Mouse (Mus musculus) olfactory bulb, adult 2 months (tissue): ENCODE data around the gene Tmem245. TPM values are rescaled to one million over a fixed set of nuclear protein-coding genes. Genes with fewer than 3 reads are reported as not detected.

ENCODE experiments used
- H3K27ac ChIP-seq: fragments of 200-500 bp; 2 replicates; pipeline ENCODE4 v1.5.1; 2012; ENCODE audit warnings: low read depth, low read length; ENCODE audit not compliant: insufficient read depth
- H3K4me1 ChIP-seq: fragments of 200-500 bp; 2 replicates; pipeline ENCODE4 v1.6.1; 2012; ENCODE audit warnings: low read length; ENCODE audit not compliant: control insufficient read depth, insufficient read depth
- H3K4me3 ChIP-seq: fragments of 200-500 bp; 2 replicates; pipeline ENCODE4 v1.5.1; 2012; ENCODE audit warnings: mild to moderate bottlenecking, low read depth, low read length, moderate library complexity; ENCODE audit not compliant: insufficient read depth
- CTCF ChIP-seq: fragments of 200-500 bp; IDR thresholded peaks from 2 replicates; pipeline ENCODE4 v1.5.1; 2012; ENCODE audit warnings: low read depth, mild to moderate bottlenecking, low read length, moderate library complexity; ENCODE audit not compliant: insufficient read depth
- POLR2A ChIP-seq: fragments of 200-500 bp; IDR thresholded peaks from 2 replicates; pipeline ENCODE4 v1.6.1; 2012; ENCODE audit warnings: mild to moderate bottlenecking, low read depth, low read length, moderate library complexity; ENCODE audit not compliant: insufficient read depth
- WGBS: fragments of 180-500 bp; shearing (Covaris S2); methylation state at CpG from one replicate; pipeline ENCODE4 v1.1.7; 2018; 5-methylcytosine and 5-hydroxymethylcytosine counted together
- polyA plus RNA-seq: library from polyadenylated mRNA; stranded (reverse); fragments of >200 nt; gene quantifications from 2 replicates; pipeline ENCODE4 v1.2.4, GENCODE M21; 2012; ENCODE audit warnings: low replicate concordance; ENCODE audit not compliant: missing spikeins, insufficient read depth, insufficient read length

Tmem245 gene
- polyA plus RNA-seq, 1 experiment: not detected

DNA sequence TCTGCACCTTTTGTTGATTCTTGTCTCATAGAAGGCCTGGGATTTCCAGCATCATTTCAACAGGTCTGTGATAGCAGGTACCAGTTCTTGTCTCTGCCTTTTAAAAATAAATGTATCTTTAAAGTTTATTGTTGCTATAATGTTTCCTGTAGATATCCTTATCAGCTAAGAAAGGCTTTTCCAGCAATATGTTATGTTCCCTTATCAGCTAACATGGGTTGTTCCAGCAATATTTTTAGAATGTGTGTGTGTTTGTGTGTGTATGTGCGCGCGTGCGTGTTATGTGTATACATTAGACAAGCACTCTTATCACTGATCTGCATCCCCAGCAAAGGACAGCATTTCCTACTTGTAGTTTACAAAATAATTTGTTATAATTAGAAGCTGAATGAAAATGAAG lies 85.7 kb downstream of the Tmem245 start:
- Histone ChIP-seq H3K4me1 (peaks cover 17% of the 10 kb centered on the region), H3K27ac (no peak overlapping the region), H3K4me3 (no peak overlapping the region)
- WGBS: 99% methylated on average over 4 of the region's 4 CpGs
- no peak for TF ChIP-seq CTCF
- no peak for TF ChIP-seq POLR2A

DNA sequence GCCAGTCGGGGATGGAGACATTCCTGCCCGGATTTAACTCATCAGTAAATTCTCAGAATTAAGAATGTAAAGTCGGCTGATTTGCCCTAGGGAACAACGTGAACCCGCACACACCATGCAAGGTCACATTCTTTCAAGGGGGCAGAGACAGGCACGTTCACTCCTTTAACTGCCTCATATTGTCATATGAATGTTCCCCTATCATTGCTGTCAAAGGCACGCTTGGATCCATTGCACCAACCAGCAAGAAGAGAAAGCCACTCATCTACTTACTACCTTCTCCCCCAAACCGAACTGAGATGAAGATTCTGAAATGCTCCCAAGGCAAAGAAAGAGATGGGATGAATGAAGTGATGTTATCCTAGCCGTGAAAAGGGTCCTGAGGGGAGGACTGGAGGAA lies 88.5 kb downstream of the Tmem245 start:
- TF ChIP-seq CTCF (no peak), POLR2A (no peak)
- peaks cover 10% of the 10 kb centered on the region; the same call in 1 of the 2 replicates for H3K4me1 ChIP-seq
- H3K27ac ChIP-seq: no peak overlapping the region
- WGBS: 77% methylated on average over 9 of the region's 9 CpGs
- H3K4me3 ChIP-seq: no peak overlapping the region

DNA sequence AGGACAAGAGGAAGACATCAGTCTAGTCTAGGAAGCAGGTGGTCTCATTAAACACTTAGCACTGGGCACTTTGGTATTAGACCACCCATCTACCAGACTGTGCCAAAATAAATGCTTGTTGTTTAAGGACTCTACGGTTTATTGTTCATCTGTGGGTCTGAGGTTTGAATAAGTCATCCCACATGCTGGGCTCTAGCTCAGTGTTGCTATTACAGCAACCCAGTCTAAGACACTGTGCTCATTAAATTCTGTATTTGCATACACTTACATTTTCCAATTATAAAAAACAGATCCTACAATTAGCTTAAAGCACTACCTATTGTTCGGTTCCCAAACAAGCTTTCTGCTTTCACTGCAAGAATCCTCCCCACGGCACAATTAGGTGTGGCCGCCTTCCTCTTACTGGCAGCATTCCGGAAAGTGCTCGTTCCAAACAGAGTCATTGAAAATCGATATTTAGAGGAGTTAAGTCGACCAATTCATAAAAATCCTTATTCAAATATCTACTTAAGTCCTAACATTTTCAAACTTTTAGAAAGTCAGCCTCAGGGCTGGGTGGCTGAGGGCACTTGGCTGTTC lies 90.8 kb downstream of the Tmem245 start:
- WGBS: 45% methylated on average over 8 of the region's 8 CpGs
- Histone ChIP-seq H3K27ac (no peak overlapping the region), H3K4me3 (no peak overlapping the region), H3K4me1 (peaks cover 3% of the 10 kb centered on the region; the same call in 1 of the 2 replicates)
- no peak for TF ChIP-seq CTCF
- no peak for TF ChIP-seq POLR2A

DNA sequence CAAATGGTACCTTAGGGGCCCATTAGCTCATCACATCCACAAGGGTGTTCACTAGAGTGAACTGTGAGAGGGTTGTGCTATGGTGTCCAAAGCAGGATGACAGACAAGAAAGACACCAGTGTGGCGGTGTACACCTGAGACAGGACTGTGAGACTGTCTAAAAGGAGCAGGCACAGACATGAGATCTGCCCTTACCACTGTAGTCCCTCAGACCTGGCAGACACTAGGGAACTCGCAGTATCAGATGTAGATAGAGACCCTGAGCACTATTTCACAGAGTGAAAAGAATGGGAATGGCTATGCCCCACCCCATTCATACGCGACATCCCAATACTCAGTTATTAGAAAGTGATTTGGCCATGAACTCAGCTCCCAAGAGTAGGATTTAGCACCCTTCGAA lies 91.3 kb downstream of the Tmem245 start:
- WGBS: 84% methylated on average over 5 of the region's 5 CpGs
- no peak overlapping the region for H3K27ac ChIP-seq
- H3K4me3 ChIP-seq: no peak overlapping the region
- TF ChIP-seq CTCF: no peak
- no peak for TF ChIP-seq POLR2A
- H3K4me1 ChIP-seq: peaks cover 3% of the 10 kb centered on the region; the same call in 1 of the 2 replicates

DNA sequence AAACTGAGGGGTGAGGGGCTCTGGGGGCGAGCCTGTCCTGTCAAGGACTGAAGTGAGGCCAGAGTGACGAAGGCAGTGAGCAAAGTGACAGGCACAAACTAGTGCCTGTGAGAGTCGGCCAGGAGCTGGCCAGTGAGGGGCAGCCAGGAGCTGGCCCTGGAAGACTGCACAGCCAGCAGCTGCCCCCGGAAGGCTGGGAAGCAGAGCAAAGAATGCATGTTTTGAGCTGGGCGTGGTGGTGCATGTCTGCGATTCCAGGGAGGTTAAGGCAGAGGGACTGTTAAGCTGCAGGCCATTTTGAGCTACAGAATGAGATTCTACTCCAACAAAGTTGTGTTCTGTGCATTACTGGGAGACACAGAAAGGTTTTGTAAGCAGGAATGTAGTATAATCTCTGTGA lies 96.5 kb downstream of the Tmem245 start:
- WGBS: 33% methylated on average over 6 of the region's 6 CpGs
- H3K4me1 ChIP-seq: 0 out of 2 replicates have a peak, but pooled peaks cover 3% of the 10 kb centered on the region
- TF ChIP-seq CTCF (no peak), POLR2A (no peak)
- no peak overlapping the region for H3K27ac ChIP-seq
- no peak overlapping the region for H3K4me3 ChIP-seq

DNA sequence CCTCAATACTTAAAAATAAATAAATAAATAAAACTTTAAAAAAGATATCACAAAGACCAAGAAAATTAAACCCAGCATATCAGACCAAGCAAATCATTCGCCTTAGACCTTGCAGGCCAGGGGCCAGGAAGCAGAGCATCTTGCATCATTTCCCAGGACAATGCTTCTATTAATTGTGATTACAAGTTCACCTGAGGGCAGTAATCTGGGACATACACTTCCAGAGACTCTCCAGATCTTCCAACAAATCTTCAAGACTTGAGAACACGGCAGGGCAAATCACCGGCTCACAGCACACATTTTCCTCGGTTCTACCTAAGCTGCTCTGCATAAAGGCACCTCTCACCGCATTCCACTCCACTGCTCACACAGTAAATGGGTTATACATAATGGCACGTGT lies 99.2 kb downstream of the Tmem245 start:
- 84% methylated on average over 6 of the region's 6 CpGs for WGBS
- TF ChIP-seq CTCF: no peak
- no peak for TF ChIP-seq POLR2A
- Histone ChIP-seq H3K4me1 (0 out of 2 replicates have a peak, but pooled peaks cover 3% of the 10 kb centered on the region), H3K4me3 (no peak overlapping the region), H3K27ac (no peak overlapping the region)

DNA sequence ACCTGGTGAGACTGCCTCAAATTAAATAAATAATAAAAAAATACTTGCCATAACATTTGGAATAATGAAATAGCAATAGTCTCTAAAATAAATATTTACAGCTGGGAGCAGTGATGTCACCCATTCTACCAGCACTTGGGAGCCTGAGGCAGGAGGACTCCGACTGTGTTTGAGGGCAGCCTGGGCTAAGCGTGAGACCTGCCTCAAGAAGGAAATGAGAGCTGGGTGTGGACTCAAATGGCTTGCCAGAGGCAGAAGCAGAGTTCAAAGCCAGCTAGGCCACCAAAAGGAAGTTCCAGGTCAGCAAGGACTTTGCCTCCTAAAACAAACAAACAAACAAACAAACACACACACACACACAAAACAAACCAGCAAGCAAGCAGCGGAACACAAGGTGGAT lies 99.8 kb downstream of the Tmem245 start:
- Histone ChIP-seq H3K4me1 (0 out of 2 replicates have a peak, but pooled peaks cover 3% of the 10 kb centered on the region), H3K27ac (no peak overlapping the region), H3K4me3 (no peak overlapping the region)
- WGBS: 93% methylated on average over 3 of the region's 3 CpGs
- TF ChIP-seq POLR2A (no peak), CTCF (no peak)

DNA sequence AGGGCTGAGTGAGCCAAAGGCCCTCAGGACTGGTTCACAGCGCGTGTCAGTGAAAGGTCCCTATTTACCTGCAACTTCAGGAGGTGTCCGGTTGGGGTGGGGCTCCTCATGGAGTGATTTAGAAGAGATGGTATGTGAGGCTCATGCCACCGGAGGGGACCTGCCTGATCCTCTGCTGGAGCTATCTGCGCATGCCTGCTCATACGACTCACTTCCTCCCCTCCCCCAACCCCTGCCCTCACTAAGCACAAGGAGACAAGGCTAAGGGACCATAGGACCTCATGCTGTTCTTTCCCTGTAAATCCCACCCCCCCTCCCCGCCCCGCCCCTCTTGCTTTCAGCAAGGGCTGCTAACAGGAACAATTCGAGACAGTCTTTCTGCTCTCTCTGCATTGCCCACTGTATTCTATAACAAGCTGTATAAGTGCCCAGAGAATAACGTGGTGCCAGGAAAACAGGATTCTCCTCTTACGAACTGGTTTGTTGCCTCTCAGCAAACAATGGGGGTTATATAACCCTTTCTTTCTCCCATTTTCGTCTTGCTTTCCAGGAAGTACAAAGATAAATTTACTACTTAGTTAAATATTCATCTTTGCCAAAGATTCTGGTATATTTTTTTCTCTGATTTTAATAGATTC lies 101.2 kb downstream of the Tmem245 start:
- Histone ChIP-seq H3K4me1 (0 out of 2 replicates have a peak, but pooled peaks cover 3% of the 10 kb centered on the region), H3K27ac (no peak overlapping the region), H3K4me3 (no peak overlapping the region)
- WGBS: 64% methylated on average over 12 of the region's 12 CpGs
- TF ChIP-seq POLR2A (no peak), CTCF (no peak)

DNA sequence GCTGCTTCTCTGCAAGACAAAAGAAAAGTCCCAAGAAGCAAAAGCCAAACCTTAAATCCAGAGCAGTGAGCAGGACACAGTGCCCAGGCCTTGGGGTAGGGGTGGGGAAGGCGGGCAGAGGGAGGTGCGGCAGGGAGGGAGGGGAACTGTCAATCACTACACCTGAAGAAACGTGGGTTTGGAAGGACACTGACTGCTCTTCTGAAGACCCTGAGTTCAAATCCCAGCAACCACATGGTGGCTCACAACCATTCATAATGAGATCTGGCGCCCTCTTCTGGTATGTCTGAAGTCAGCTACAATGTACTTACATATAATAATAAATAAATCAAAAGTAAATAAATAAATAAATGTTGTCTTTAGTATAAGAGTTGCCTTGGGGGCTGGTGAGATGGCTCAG lies 102.3 kb downstream of the Tmem245 start:
- Histone ChIP-seq H3K27ac (no peak overlapping the region), H3K4me3 (no peak overlapping the region), H3K4me1 (no peaks in the 10 kb centered on the region)
- no peak for TF ChIP-seq CTCF
- no peak for TF ChIP-seq POLR2A
- 89% methylated on average over 4 of the region's 4 CpGs for WGBS
